Mouse (Mus musculus) cortical plate, adult 2 months (tissue): ENCODE data around the gene Zc3h18. TPM values are rescaled to one million over a fixed set of nuclear protein-coding genes. Genes with fewer than 3 reads are reported as not detected.

Experiments
- H3K27ac ChIP-seq: fragments of 200-500 bp; 2 replicates; pipeline ENCODE4 v1.5.1; 2012; ENCODE audit warnings: low read length, control low read depth, inconsistent platforms; ENCODE audit not compliant: insufficient read depth
- H3K4me1 ChIP-seq: fragments of 200-500 bp; 2 replicates; pipeline ENCODE4 v1.6.1; 2011; ENCODE audit warnings: low read length; ENCODE audit not compliant: control insufficient read depth, insufficient read depth
- H3K4me3 ChIP-seq: fragments of 200-500 bp; 2 replicates; pipeline ENCODE4 v1.5.1; 2011; ENCODE audit warnings: mild to moderate bottlenecking, low read length, control low read depth; ENCODE audit not compliant: insufficient read depth
- CTCF ChIP-seq: fragments of 200-500 bp; IDR thresholded peaks from 2 replicates; pipeline ENCODE4 v1.5.1; 2011; ENCODE audit warnings: mild to moderate bottlenecking, control low read depth, low read length; ENCODE audit not compliant: insufficient read depth; ENCODE audit errors: extremely low read depth
- POLR2A ChIP-seq: fragments of 200-500 bp; IDR thresholded peaks from 2 replicates; pipeline ENCODE4 v1.6.1; 2011; ENCODE audit warnings: mild to moderate bottlenecking, low read length, control low read depth; ENCODE audit not compliant: insufficient read depth; ENCODE audit errors: extremely low read depth
- polyA plus RNA-seq: library from polyadenylated mRNA; depleted of rRNA; stranded (reverse); fragments of >200 nt; gene quantifications from 2 replicates; pipeline ENCODE4 v1.2.3, GENCODE M21; 2012

Gene Zc3h18
- polyA plus RNA-seq, 1 experiment: 33.0 TPM

- TF ChIP-seq CTCF (no peak), POLR2A (no peak)
- Histone ChIP-seq H3K27ac (no peak overlapping the region), H3K4me3 (peak overlapping the region; percentile 24; the same call in 1 of the 2 replicates), H3K4me1 (no peaks in the 10 kb centered on the region)
Measured at GRCm38 (mm10) chr8:122431694-122432442, 55.5 kb downstream of the Zc3h18 start.

- peak within 1 kb of the TSS; percentile 24; the same call in 1 of the 2 replicates for H3K4me3 ChIP-seq
- 0 out of 2 replicates have a peak within 1 kb of the TSS, but pooled peaks have one; percentile 33 for H3K27ac ChIP-seq
- no peak for TF ChIP-seq CTCF
- TF ChIP-seq POLR2A: 0 out of 2 replicates have a peak, but pooled peaks have one; percentile 36
Measured at GRCm38 (mm10) chr8:122432443-122433268, 56.2 kb downstream of the Zc3h18 start, which contains the start of gene Cyba. Cyba (minus strand) TSS chr8:122432930.

GRCm38 (mm10) chr8:122433269-122433905 is 57.0 kb downstream of the Zc3h18 start:
- Histone ChIP-seq H3K27ac (no peak overlapping the region), H3K4me3 (no peak overlapping the region), H3K4me1 (no peaks in the 10 kb centered on the region)
- TF ChIP-seq CTCF (no peak), POLR2A (no peak)

More at GRCm38 (mm10) chr8:122432443-122433268, 56.2 kb downstream of the Zc3h18 start, which contains the start of gene Cyba:
- no peaks in the 10 kb centered on the region for H3K4me1 ChIP-seq

GRCm38 (mm10) chr8:122435375-122435774 is 59.0 kb downstream of the Zc3h18 start:
- no peaks in the 10 kb centered on the region for H3K4me1 ChIP-seq
- TF ChIP-seq CTCF (peak; percentile 24; the same call in 1 of the 2 replicates), POLR2A (no peak)
- no peak overlapping the region for H3K4me3 ChIP-seq
- no peak overlapping the region for H3K27ac ChIP-seq

GRCm38 (mm10) chr8:122436146-122436545 is 59.7 kb downstream of the Zc3h18 start:
- H3K4me1 ChIP-seq: no peaks in the 10 kb centered on the region
- TF ChIP-seq POLR2A: no peak
- TF ChIP-seq CTCF: no peak
- no peak overlapping the region for H3K4me3 ChIP-seq
- H3K27ac ChIP-seq: no peak overlapping the region

GRCm38 (mm10) chr8:122436586-122437125 is 60.2 kb downstream of the Zc3h18 start:
- H3K4me3 ChIP-seq: no peak overlapping the region
- no peak for TF ChIP-seq CTCF
- H3K27ac ChIP-seq: no peak overlapping the region
- no peaks in the 10 kb centered on the region for H3K4me1 ChIP-seq

GRCm38 (mm10) chr8:122437708-122438331 is 61.4 kb downstream of the Zc3h18 start:
- H3K4me3 ChIP-seq: no peak overlapping the region
- no peaks in the 10 kb centered on the region for H3K4me1 ChIP-seq
- no peak overlapping the region for H3K27ac ChIP-seq
- no peak for TF ChIP-seq CTCF

- H3K27ac ChIP-seq: no peak overlapping the region
- TF ChIP-seq CTCF (no peak), POLR2A (no peak)
- no peaks in the 10 kb centered on the region for H3K4me1 ChIP-seq
- H3K4me3 ChIP-seq: no peak overlapping the region
Measured at GRCm38 (mm10) chr8:122439336-122439735, 62.9 kb downstream of the Zc3h18 start.

GRCm38 (mm10) chr8:122441326-122441725 is 64.9 kb downstream of the Zc3h18 start:
- no peak overlapping the region for H3K27ac ChIP-seq
- no peak for TF ChIP-seq CTCF
- TF ChIP-seq POLR2A: no peak
- no peaks in the 10 kb centered on the region for H3K4me1 ChIP-seq
- H3K4me3 ChIP-seq: no peak overlapping the region
